Comparison of ENCODE assay signal across 21 mouse cellular contexts in genomic region chr9:24461379-24461961, GRCm38 (mm10). TPM values are rescaled to one million over a fixed set of nuclear protein-coding genes. Genes with fewer than 3 reads are reported as not detected.
DNase-seq lines count a peak whose midpoint lies in the region; ATAC-seq and TF ChIP-seq lines count a peak whose summit lies in the region.
"Had no signal": no experiment of that assay in that cellular context is flagged by ENCODE, and none has a peak within 500 bp of the region (broad histone marks: within the 10 kb centered on the region; RNA-seq: fewer than 3 reads in every experiment).

No protein-coding gene starts in this region.

- 79% methylated on average over 9 of the region's 9 CpGs for WGBS in hindbrain, embryonic 16.5 days
- 92% methylated on average over 9 of the region's 9 CpGs for WGBS in hindbrain, embryonic 10.5 days
- 76% methylated on average over 9 of the region's 9 CpGs for WGBS in midbrain, embryonic 14.5 days
- WGBS in midbrain, embryonic 11.5 days = 84% methylated on average over 9 of the region's 9 CpGs

- intact Hi-C loops in heart, postnatal 36 days (cut with DNase I) = no loop called here

- H3K27me3 ChIP-seq in hindbrain, embryonic 16.5 days (replicated peaks; ENCODE audit: control insufficient read depth, insufficient read depth, low read length) = no peaks in the 10 kb centered on the region
- no peaks in the 10 kb centered on the region for H3K27me3 ChIP-seq in hindbrain, embryonic 10.5 days (ENCODE audit: insufficient read depth, poor library complexity, severe bottlenecking)
- H3K27me3 ChIP-seq in midbrain, embryonic 14.5 days (ENCODE audit: control insufficient read depth, insufficient read depth, low read length) = no peaks in the 10 kb centered on the region
- no peaks in the 10 kb centered on the region for H3K27me3 ChIP-seq in midbrain, embryonic 11.5 days (ENCODE audit: control insufficient read depth, insufficient read depth, low read length)
- H3K27me3 ChIP-seq: CH12.LX; embryonic facial prominence, embryonic 15.5 days; forebrain, embryonic 15.5 days; heart, embryonic 12.5 days; hindbrain, embryonic 13.5 days; Patski had no signal

- H3K27ac ChIP-seq in hindbrain, embryonic 16.5 days (ENCODE audit: low read depth, low read length) = no peak overlapping the region
- H3K27ac ChIP-seq in hindbrain, embryonic 10.5 days = no peak overlapping the region
- H3K27ac ChIP-seq in midbrain, embryonic 14.5 days (replicated peaks; ENCODE audit: low read depth, low read length) = no peak overlapping the region
- H3K27ac ChIP-seq in midbrain, embryonic 11.5 days (ENCODE audit: low read depth, low read length) = no peak overlapping the region
- H3K27ac ChIP-seq: embryonic facial prominence, embryonic 15.5 days; forebrain, embryonic 10.5 days; forebrain, embryonic 15.5 days; gastrocnemius, adult 2 months; hindbrain, embryonic 13.5 days had no signal

- no peak overlapping the region for H3K9ac ChIP-seq in hindbrain, embryonic 16.5 days (ENCODE audit: low read depth, low read length)
- H3K9ac ChIP-seq in midbrain, embryonic 14.5 days (replicated peaks; ENCODE audit: low read length) = no peak overlapping the region
- no peak overlapping the region for H3K9ac ChIP-seq in midbrain, embryonic 11.5 days (ENCODE audit: low read length)
- H3K9ac ChIP-seq: embryonic facial prominence, embryonic 15.5 days; forebrain, embryonic 15.5 days; heart, embryonic 12.5 days; hindbrain, embryonic 13.5 days had no signal

- DNase-seq in hindbrain, embryonic 10.5 days (ENCODE audit: low spot score) = no peak
- peak; percentile 6 for DNase-seq in midbrain, embryonic 14.5 days
- DNase-seq in midbrain, embryonic 11.5 days (ENCODE audit: low spot score, missing footprints) = no peak
- peak; percentile 23 for DNase-seq in brain, embryonic 14.5 days (ENCODE audit: low read depth)
- DNase-seq in heart, postnatal 36 days = no peak
- DNase-seq: adrenal gland, postnatal 14 days; cerebellum, adult 2 months; cerebellum, postnatal 14 days; embryo, embryonic 11 days; gastrocnemius, adult 2 months; gastrocnemius, postnatal 25 days had no signal

- ATAC-seq in hindbrain, embryonic 16.5 days = peak; percentile 63; the same call in 1 of the 2 replicates
- ATAC-seq in midbrain, embryonic 14.5 days (ENCODE audit: low FRiP score, low TSS enrichment) = no peak
- no peak for ATAC-seq in midbrain, embryonic 11.5 days (ENCODE audit: low FRiP score)
- ATAC-seq: activated CD4-positive, CD25-positive, alpha-beta regulatory T cell, adult 4 months; forebrain, embryonic 15.5 days; Patski had no signal

- TF ChIP-seq CTCF in brain, embryonic 14.5 days (IDR thresholded peaks at IDR 0.05; ENCODE audit: borderline replicate concordance, extremely low read depth, insufficient read depth, insufficient read length) = no peak

- H3K4me3 ChIP-seq in hindbrain, embryonic 16.5 days (ENCODE audit: low read length) = no peak overlapping the region
- H3K4me3 ChIP-seq in hindbrain, embryonic 10.5 days = no peak overlapping the region
- H3K4me3 ChIP-seq in midbrain, embryonic 14.5 days (replicated peaks; ENCODE audit: low read depth, low read length) = no peak overlapping the region
- H3K4me3 ChIP-seq in midbrain, embryonic 11.5 days (ENCODE audit: low read depth, low read length) = no peak overlapping the region
- H3K4me3 ChIP-seq: embryonic facial prominence, embryonic 15.5 days; erythroblast, embryonic 14.5 days; forebrain, embryonic 10.5 days; forebrain, embryonic 15.5 days; gastrocnemius, adult 2 months; heart, embryonic 12.5 days; hindbrain, embryonic 13.5 days had no signal

- H3K4me1 ChIP-seq in hindbrain, embryonic 16.5 days (ENCODE audit: control insufficient read depth, insufficient read depth, low read depth, low read length) = no peaks in the 10 kb centered on the region
- H3K4me1 ChIP-seq in hindbrain, embryonic 10.5 days (replicated peaks) = no peaks in the 10 kb centered on the region
- H3K4me1 ChIP-seq in midbrain, embryonic 14.5 days (ENCODE audit: control insufficient read depth, insufficient read depth, low read length) = no peaks in the 10 kb centered on the region
- no peaks in the 10 kb centered on the region for H3K4me1 ChIP-seq in midbrain, embryonic 11.5 days (ENCODE audit: control insufficient read depth, insufficient read depth, low read length)
- H3K4me1 ChIP-seq: embryonic facial prominence, embryonic 15.5 days; forebrain, embryonic 10.5 days; heart, embryonic 12.5 days; hindbrain, embryonic 13.5 days had no signal

- no peak overlapping the region for H3K4me2 ChIP-seq in hindbrain, embryonic 16.5 days (ENCODE audit: low read length)
- no peak overlapping the region for H3K4me2 ChIP-seq in midbrain, embryonic 14.5 days (ENCODE audit: low read length)
- H3K4me2 ChIP-seq in midbrain, embryonic 11.5 days = no peak overlapping the region
- H3K4me2 ChIP-seq: embryonic facial prominence, embryonic 15.5 days; forebrain, embryonic 15.5 days; heart, embryonic 12.5 days; hindbrain, embryonic 13.5 days had no signal

- no peaks in the 10 kb centered on the region for H3K36me3 ChIP-seq in hindbrain, embryonic 16.5 days (ENCODE audit: control insufficient read depth, insufficient read depth, low read length)
- 0 out of 2 replicates have a peak, but pooled peaks cover 5% of the 10 kb centered on the region for H3K36me3 ChIP-seq in hindbrain, embryonic 10.5 days
- H3K36me3 ChIP-seq in midbrain, embryonic 14.5 days (ENCODE audit: control insufficient read depth, insufficient read depth, low read length) = no peaks in the 10 kb centered on the region
- H3K36me3 ChIP-seq in midbrain, embryonic 11.5 days (ENCODE audit: control insufficient read depth, insufficient read depth, low read length) = no peaks in the 10 kb centered on the region
- H3K36me3 ChIP-seq: embryonic facial prominence, embryonic 15.5 days had no signal

- no peak for TF ChIP-seq POLR2A in brain, embryonic 14.5 days (IDR thresholded peaks at IDR 0.05; ENCODE audit: borderline replicate concordance, extremely low read depth, insufficient read depth, insufficient read length, poor library complexity, severe bottlenecking)

- H3K9me3 ChIP-seq in hindbrain, embryonic 16.5 days (ENCODE audit: control insufficient read depth, low read length) = no peaks in the 10 kb centered on the region
- H3K9me3 ChIP-seq in hindbrain, embryonic 10.5 days = no peaks in the 10 kb centered on the region
- no peaks in the 10 kb centered on the region for H3K9me3 ChIP-seq in midbrain, embryonic 14.5 days (ENCODE audit: control insufficient read depth, low read length)
- H3K9me3 ChIP-seq in midbrain, embryonic 11.5 days (ENCODE audit: control insufficient read depth, low read length) = no peaks in the 10 kb centered on the region
- H3K9me3 ChIP-seq: embryonic facial prominence, embryonic 15.5 days; forebrain, embryonic 10.5 days; forebrain, embryonic 15.5 days; heart, embryonic 12.5 days; hindbrain, embryonic 13.5 days had no signal

RNA-seq across cellular contexts. Expression of gene Dpy19l1, which starts 41.5 kb away (rescaled TPM):
- polyA plus RNA-seq in hindbrain, embryonic 16.5 days (2015; fragmentation: Nextera tagmentation; extraction: Ambion mirVana) = 7.6 and 8.8 TPM in 2 replicates
- 4.9 and 9.2 TPM in 2 replicates for polyA plus RNA-seq in hindbrain, embryonic 10.5 days (2016; fragmentation: Nextera tagmentation; extraction: Ambion mirVana)
- polyA plus RNA-seq in midbrain, embryonic 14.5 days (2014; fragmentation: Nextera tagmentation; extraction: Ambion mirVana) = 12.0 TPM in 2 replicates
- 15.6 and 17.2 TPM in 2 replicates for polyA plus RNA-seq in midbrain, embryonic 11.5 days (2014; fragmentation: Nextera tagmentation; extraction: Ambion mirVana)
- 44.5 and 76.3 TPM in 2 replicates for polyA plus RNA-seq in brain, embryonic 14.5 days (2012; rRNA removed)
- 1 to 10 TPM; 8.3 to 9.0 TPM for total RNA-seq in heart, postnatal 36 days (2021)

Comparison
In these comparisons a context has a peak if more than half of its experiments do, and no peak if none do; other contexts are left out.
1. DNase-seq: peak in midbrain, embryonic 14.5 days (single experiment) and brain, embryonic 14.5 days (single experiment); none in hindbrain, embryonic 10.5 days (single experiment), midbrain, embryonic 11.5 days (single experiment) and heart, postnatal 36 days (0 of 2).